Mouse (Mus musculus): Measurements from ENCODE around the gene Ass1. TPM values are rescaled to one million over a fixed set of nuclear protein-coding genes. Genes with fewer than 3 reads are reported as not detected.
A peak's percentile ranks its signal among the peaks of the same experiment; 100 is the strongest.

Ass1 gene
- polyA plus RNA-seq, 1 experiment from 2014 or later: 20.3 TPM

GRCm38 (mm10) chr2:31500292-31501204 lies 30.5 kb downstream of the Ass1 start:
- H3K36me3 ChIP-seq (ENCODE audit: control insufficient read depth, insufficient read depth, low read length): no peaks in the 10 kb centered on the region
- peaks cover 17% of the 10 kb centered on the region; the same call in 1 of the 2 replicates for H3K4me1 ChIP-seq (ENCODE audit: control insufficient read depth, insufficient read depth, low read length)
- no peak overlapping the region for H3K4me2 ChIP-seq (replicated peaks; ENCODE audit: low read depth, low read length)
- H3K9ac ChIP-seq (ENCODE audit: low read depth, low read length): no peak overlapping the region
- ATAC-seq (ENCODE audit: low FRiP score, low TSS enrichment): no peak
- H3K9me3 ChIP-seq (ENCODE audit: control insufficient read depth, low read length): no peaks in the 10 kb centered on the region
- H3K27ac ChIP-seq (ENCODE audit: low read depth, low read length): no peak overlapping the region
- peaks cover 10% of the 10 kb centered on the region; the same call in 1 of the 2 replicates for H3K27me3 ChIP-seq (ENCODE audit: control insufficient read depth, insufficient read depth, low read length)
- H3K4me3 ChIP-seq (ENCODE audit: low read length): no peak overlapping the region
- WGBS: 59% methylated on average over 24 of the region's 24 CpGs

GRCm38 (mm10) chr2:31501448-31502130 lies 31.6 kb downstream of the Ass1 start:
- Histone ChIP-seq H3K4me1 (ENCODE audit: control insufficient read depth, insufficient read depth, low read length) (peaks cover 17% of the 10 kb centered on the region; the same call in 1 of the 2 replicates), H3K36me3 (ENCODE audit: control insufficient read depth, insufficient read depth, low read length) (no peaks in the 10 kb centered on the region), H3K4me3 (ENCODE audit: low read length) (no peak overlapping the region), H3K27ac (ENCODE audit: low read depth, low read length) (no peak overlapping the region), H3K4me2 (replicated peaks; ENCODE audit: low read depth, low read length) (no peak overlapping the region), H3K9ac (ENCODE audit: low read depth, low read length) (no peak overlapping the region), H3K27me3 (ENCODE audit: control insufficient read depth, insufficient read depth, low read length) (peaks cover 10% of the 10 kb centered on the region; the same call in 1 of the 2 replicates), H3K9me3 (ENCODE audit: control insufficient read depth, low read length) (no peaks in the 10 kb centered on the region)
- peak; percentile 52; the same call in 1 of the 2 replicates for ATAC-seq (ENCODE audit: low FRiP score, low TSS enrichment)
- WGBS: 39% methylated on average over 20 of the region's 20 CpGs

GRCm38 (mm10) chr2:31502616-31503522 lies 32.9 kb downstream of the Ass1 start:
- Histone ChIP-seq H3K4me1 (ENCODE audit: control insufficient read depth, insufficient read depth, low read length) (peaks cover 13% of the 10 kb centered on the region; the same call in 1 of the 2 replicates), H3K27me3 (ENCODE audit: control insufficient read depth, insufficient read depth, low read length) (peaks cover 10% of the 10 kb centered on the region; the same call in 1 of the 2 replicates)

GRCm38 (mm10) chr2:31505472-31505871 lies 35.5 kb downstream of the Ass1 start:
- Histone ChIP-seq H3K4me2 (replicated peaks; ENCODE audit: low read depth, low read length) (no peak overlapping the region), H3K36me3 (ENCODE audit: control insufficient read depth, insufficient read depth, low read length) (no peaks in the 10 kb centered on the region), H3K9me3 (ENCODE audit: control insufficient read depth, low read length) (no peaks in the 10 kb centered on the region), H3K4me3 (ENCODE audit: low read length) (no peak overlapping the region), H3K4me1 (ENCODE audit: control insufficient read depth, insufficient read depth, low read length) (peaks cover 5% of the 10 kb centered on the region; the same call in 1 of the 2 replicates), H3K27me3 (ENCODE audit: control insufficient read depth, insufficient read depth, low read length) (peaks cover 3% of the 10 kb centered on the region; the same call in 1 of the 2 replicates), H3K27ac (ENCODE audit: low read depth, low read length) (no peak overlapping the region), H3K9ac (ENCODE audit: low read depth, low read length) (no peak overlapping the region)
- WGBS: 25% methylated on average over 11 of the region's 11 CpGs
- ATAC-seq (ENCODE audit: low FRiP score, low TSS enrichment): no peak

More at GRCm38 (mm10) chr2:31502616-31503522, 32.9 kb downstream of the Ass1 start:
- H3K9me3 ChIP-seq (ENCODE audit: control insufficient read depth, low read length): no peaks in the 10 kb centered on the region
- no peak overlapping the region for H3K27ac ChIP-seq (ENCODE audit: low read depth, low read length)
- ATAC-seq (ENCODE audit: low FRiP score, low TSS enrichment): no peak
- no peak overlapping the region for H3K4me3 ChIP-seq (ENCODE audit: low read length)
- H3K36me3 ChIP-seq (ENCODE audit: control insufficient read depth, insufficient read depth, low read length): no peaks in the 10 kb centered on the region
- no peak overlapping the region for H3K9ac ChIP-seq (ENCODE audit: low read depth, low read length)
- 56% methylated on average over 15 of the region's 15 CpGs for WGBS
- no peak overlapping the region for H3K4me2 ChIP-seq (replicated peaks; ENCODE audit: low read depth, low read length)

GRCm38 (mm10) chr2:31508851-31509250 lies 38.8 kb downstream of the Ass1 start:
- no peak overlapping the region for H3K27ac ChIP-seq (ENCODE audit: low read depth, low read length)
- no peak overlapping the region for H3K4me3 ChIP-seq (ENCODE audit: low read length)
- H3K4me2 ChIP-seq (replicated peaks; ENCODE audit: low read depth, low read length): no peak overlapping the region
- no peaks in the 10 kb centered on the region for H3K9me3 ChIP-seq (ENCODE audit: control insufficient read depth, low read length)
- 94% methylated on average over 6 of the region's 6 CpGs for WGBS
- H3K4me1 ChIP-seq (ENCODE audit: control insufficient read depth, insufficient read depth, low read length): peaks cover 3% of the 10 kb centered on the region; the same call in 1 of the 2 replicates
- no peaks in the 10 kb centered on the region for H3K27me3 ChIP-seq (ENCODE audit: control insufficient read depth, insufficient read depth, low read length)
- H3K9ac ChIP-seq (ENCODE audit: low read depth, low read length): no peak overlapping the region
- no peak for ATAC-seq (ENCODE audit: low FRiP score, low TSS enrichment)
- no peaks in the 10 kb centered on the region for H3K36me3 ChIP-seq (ENCODE audit: control insufficient read depth, insufficient read depth, low read length)

- no peak for ATAC-seq (ENCODE audit: low FRiP score, low TSS enrichment)
- no peak overlapping the region for H3K27ac ChIP-seq (ENCODE audit: low read depth, low read length)
- H3K4me2 ChIP-seq (replicated peaks; ENCODE audit: low read depth, low read length): no peak overlapping the region
- H3K36me3 ChIP-seq (ENCODE audit: control insufficient read depth, insufficient read depth, low read length): no peaks in the 10 kb centered on the region
- H3K4me1 ChIP-seq (ENCODE audit: control insufficient read depth, insufficient read depth, low read length): no peaks in the 10 kb centered on the region
- H3K9me3 ChIP-seq (ENCODE audit: control insufficient read depth, low read length): peaks cover 4% of the 10 kb centered on the region; the same call in 1 of the 2 replicates
- no peaks in the 10 kb centered on the region for H3K27me3 ChIP-seq (ENCODE audit: control insufficient read depth, insufficient read depth, low read length)
- no peak overlapping the region for H3K9ac ChIP-seq (ENCODE audit: low read depth, low read length)
- no peak overlapping the region for H3K4me3 ChIP-seq (ENCODE audit: low read length)
- WGBS: 76% methylated on average over 6 of the region's 6 CpGs
Observed at GRCm38 (mm10) chr2:31511316-31511715, 41.3 kb downstream of the Ass1 start.

GRCm38 (mm10) chr2:31516557-31516956 lies 46.5 kb downstream of the Ass1 start:
- 66% methylated on average over 12 of the region's 12 CpGs for WGBS
- H3K9me3 ChIP-seq (ENCODE audit: control insufficient read depth, low read length): peaks cover 4% of the 10 kb centered on the region; the same call in 1 of the 2 replicates
- ATAC-seq (ENCODE audit: low FRiP score, low TSS enrichment): no peak
- H3K36me3 ChIP-seq (ENCODE audit: control insufficient read depth, insufficient read depth, low read length): no peaks in the 10 kb centered on the region
- H3K4me1 ChIP-seq (ENCODE audit: control insufficient read depth, insufficient read depth, low read length): 0 out of 2 replicates have a peak, but pooled peaks cover 3% of the 10 kb centered on the region
- H3K27me3 ChIP-seq (ENCODE audit: control insufficient read depth, insufficient read depth, low read length): no peaks in the 10 kb centered on the region
- no peak overlapping the region for H3K4me3 ChIP-seq (ENCODE audit: low read length)
- H3K4me2 ChIP-seq (replicated peaks; ENCODE audit: low read depth, low read length): no peak overlapping the region
- H3K27ac ChIP-seq (ENCODE audit: low read depth, low read length): no peak overlapping the region
- H3K9ac ChIP-seq (ENCODE audit: low read depth, low read length): no peak overlapping the region

- Histone ChIP-seq H3K27me3 (ENCODE audit: control insufficient read depth, insufficient read depth, low read length) (no peaks in the 10 kb centered on the region), H3K4me2 (replicated peaks; ENCODE audit: low read depth, low read length) (no peak overlapping the region), H3K9ac (ENCODE audit: low read depth, low read length) (no peak overlapping the region), H3K27ac (ENCODE audit: low read depth, low read length) (no peak overlapping the region), H3K36me3 (ENCODE audit: control insufficient read depth, insufficient read depth, low read length) (no peaks in the 10 kb centered on the region), H3K4me1 (ENCODE audit: control insufficient read depth, insufficient read depth, low read length) (0 out of 2 replicates have a peak, but pooled peaks cover 3% of the 10 kb centered on the region), H3K4me3 (ENCODE audit: low read length) (no peak overlapping the region), H3K9me3 (ENCODE audit: control insufficient read depth, low read length) (no peaks in the 10 kb centered on the region)
- no peak for ATAC-seq (ENCODE audit: low FRiP score, low TSS enrichment)
- 83% methylated on average over 16 of the region's 16 CpGs for WGBS
Observed at GRCm38 (mm10) chr2:31521800-31522335, 51.9 kb downstream of the Ass1 start.
